Mouse (Mus musculus): ENCODE data around the gene Ptov1. TPM values are rescaled to one million over a fixed set of nuclear protein-coding genes. Genes with fewer than 3 reads are reported as not detected.

Ptov1 gene
- polyA plus RNA-seq (2012; rRNA removed) = 171 and 187 TPM in 2 replicates

- H3K36me3 ChIP-seq (ENCODE audit: control insufficient read depth, insufficient read depth, low read length) = no peaks in the 10 kb centered on the region
Measured at GRCm38 (mm10) chr7:44869697-44870528, at the start of gene Ptov1. TSS of gene Ptov1 (minus strand) at chr7:44869788.

GRCm38 (mm10) chr7:44919127-44919526 is 49.5 kb upstream of the Ptov1 start:
- TF ChIP-seq POLR2A (IDR thresholded peaks at IDR 0.05; ENCODE audit: control insufficient read depth, low read depth, low read length) (no peak), CTCF (IDR thresholded peaks at IDR 0.05; ENCODE audit: control insufficient read depth, insufficient read depth, insufficient replicate concordance, low read depth, low read length) (no peak)
- no peaks in the 10 kb centered on the region for H3K27me3 ChIP-seq (ENCODE audit: control insufficient read depth, insufficient read depth, low read length)
- no peak overlapping the region for H3K27ac ChIP-seq (ENCODE audit: control insufficient read depth, insufficient read depth, low read depth, low read length)
- H3K4me1 ChIP-seq (ENCODE audit: control insufficient read depth, insufficient read depth, low read length) = peaks cover 4% of the 10 kb centered on the region
- no peaks in the 10 kb centered on the region; the same call in 1 of the 2 replicates for H3K36me3 ChIP-seq (ENCODE audit: control insufficient read depth, insufficient read depth, low read length)
- no peak overlapping the region for H3K4me3 ChIP-seq (ENCODE audit: control insufficient read depth, low read depth, low read length)

More at GRCm38 (mm10) chr7:44869697-44870528, at the start of gene Ptov1:
- Histone ChIP-seq H3K27me3 (ENCODE audit: control insufficient read depth, insufficient read depth, low read length) (no peaks in the 10 kb centered on the region), H3K4me1 (ENCODE audit: control insufficient read depth, insufficient read depth, low read length) (peaks cover 21% of the 10 kb centered on the region), H3K4me3 (ENCODE audit: control insufficient read depth, low read depth, low read length) (peak within 1 kb of the TSS; percentile 89), H3K27ac (ENCODE audit: control insufficient read depth, insufficient read depth, low read depth, low read length) (peak within 1 kb of the TSS; percentile 90)
- TF ChIP-seq POLR2A (IDR thresholded peaks at IDR 0.05; ENCODE audit: control insufficient read depth, low read depth, low read length) (peak; percentile 62), CTCF (IDR thresholded peaks at IDR 0.05; ENCODE audit: control insufficient read depth, insufficient read depth, insufficient replicate concordance, low read depth, low read length) (no peak)

DNA sequence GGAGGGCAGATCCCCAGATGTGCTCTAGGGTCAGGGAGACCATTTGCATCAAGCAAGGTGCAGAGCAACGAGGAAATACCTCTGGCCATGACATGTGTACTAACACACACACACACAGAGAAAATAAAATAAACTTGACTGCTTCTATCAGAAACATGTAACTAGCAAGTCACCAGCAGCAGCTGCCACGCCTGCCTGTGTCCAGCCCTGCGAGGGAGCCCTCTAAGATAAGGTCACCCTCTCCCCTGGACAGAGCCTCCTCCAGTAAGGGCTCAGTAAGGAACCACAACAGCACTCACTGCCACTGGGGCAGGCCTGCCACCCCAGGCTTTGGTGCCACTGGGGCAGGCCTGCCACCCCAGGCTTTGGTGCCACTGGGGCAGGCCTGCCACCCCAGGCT is 48.6 kb upstream of the Ptov1 start:
- TF ChIP-seq POLR2A (IDR thresholded peaks at IDR 0.05; ENCODE audit: control insufficient read depth, low read depth, low read length) (no peak), CTCF (IDR thresholded peaks at IDR 0.05; ENCODE audit: control insufficient read depth, insufficient read depth, insufficient replicate concordance, low read depth, low read length) (no peak)

GRCm38 (mm10) chr7:44916881-44917280 is 47.3 kb upstream of the Ptov1 start:
- Histone ChIP-seq H3K27me3 (ENCODE audit: control insufficient read depth, insufficient read depth, low read length) (no peaks in the 10 kb centered on the region), H3K36me3 (ENCODE audit: control insufficient read depth, insufficient read depth, low read length) (no peaks in the 10 kb centered on the region), H3K4me1 (ENCODE audit: control insufficient read depth, insufficient read depth, low read length) (no peaks in the 10 kb centered on the region), H3K27ac (ENCODE audit: control insufficient read depth, insufficient read depth, low read depth, low read length) (no peak overlapping the region), H3K4me3 (ENCODE audit: control insufficient read depth, low read depth, low read length) (no peak overlapping the region)
- TF ChIP-seq POLR2A (IDR thresholded peaks at IDR 0.05; ENCODE audit: control insufficient read depth, low read depth, low read length) = no peak
- TF ChIP-seq CTCF (IDR thresholded peaks at IDR 0.05; ENCODE audit: control insufficient read depth, insufficient read depth, insufficient replicate concordance, low read depth, low read length) = no peak

More for the DNA sequence above, 48.6 kb upstream of the Ptov1 start:
- Histone ChIP-seq H3K27ac (ENCODE audit: control insufficient read depth, insufficient read depth, low read depth, low read length) (no peak overlapping the region), H3K36me3 (ENCODE audit: control insufficient read depth, insufficient read depth, low read length) (no peaks in the 10 kb centered on the region; the same call in 1 of the 2 replicates), H3K4me3 (ENCODE audit: control insufficient read depth, low read depth, low read length) (no peak overlapping the region), H3K27me3 (ENCODE audit: control insufficient read depth, insufficient read depth, low read length) (no peaks in the 10 kb centered on the region), H3K4me1 (ENCODE audit: control insufficient read depth, insufficient read depth, low read length) (peaks cover 4% of the 10 kb centered on the region)

DNA sequence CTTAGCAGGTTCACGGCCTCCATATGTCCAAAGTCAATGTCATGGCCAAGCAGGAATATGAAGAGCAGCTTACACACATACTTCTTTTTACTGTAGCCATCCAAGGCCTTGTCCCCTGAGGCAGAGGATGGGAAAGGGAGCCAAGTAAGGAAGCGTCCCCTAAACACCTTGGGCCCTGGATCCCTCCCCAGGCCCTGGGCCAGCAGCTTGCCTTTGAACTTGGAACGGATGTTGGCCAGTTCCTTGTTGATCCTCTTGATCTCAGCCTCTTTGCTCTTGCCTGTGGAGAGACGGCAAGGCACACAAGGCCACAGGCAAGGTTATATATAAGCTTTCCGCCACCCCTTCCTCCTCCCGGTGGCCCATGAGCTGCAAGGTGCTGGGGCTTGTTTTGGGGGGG is 46.6 kb upstream of the Ptov1 start:
- Histone ChIP-seq H3K27ac (ENCODE audit: control insufficient read depth, insufficient read depth, low read depth, low read length) (no peak overlapping the region), H3K4me3 (ENCODE audit: control insufficient read depth, low read depth, low read length) (no peak overlapping the region), H3K36me3 (ENCODE audit: control insufficient read depth, insufficient read depth, low read length) (no peaks in the 10 kb centered on the region), H3K4me1 (ENCODE audit: control insufficient read depth, insufficient read depth, low read length) (no peaks in the 10 kb centered on the region), H3K27me3 (ENCODE audit: control insufficient read depth, insufficient read depth, low read length) (no peaks in the 10 kb centered on the region)
- TF ChIP-seq CTCF (IDR thresholded peaks at IDR 0.05; ENCODE audit: control insufficient read depth, insufficient read depth, insufficient replicate concordance, low read depth, low read length) (no peak), POLR2A (IDR thresholded peaks at IDR 0.05; ENCODE audit: control insufficient read depth, low read depth, low read length) (no peak)

DNA sequence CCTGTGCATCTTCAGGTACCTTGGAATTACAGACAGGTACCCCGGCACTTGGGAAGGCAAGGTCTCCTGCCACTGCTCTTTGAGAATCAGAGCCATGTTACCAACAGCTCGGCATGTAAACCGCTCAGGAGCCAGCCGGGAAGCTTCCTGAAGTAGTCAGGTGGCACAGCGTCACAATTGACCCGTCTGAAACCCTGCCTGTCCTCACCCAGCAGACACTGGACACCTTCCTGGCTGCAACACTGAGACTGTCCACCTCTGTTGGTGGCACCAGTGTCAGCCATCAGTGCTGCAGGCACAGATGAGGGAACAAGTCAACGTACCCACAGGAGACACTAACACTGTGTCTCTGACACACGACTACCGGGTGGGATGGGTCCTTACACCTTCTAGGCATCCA is 45.7 kb upstream of the Ptov1 start:
- TF ChIP-seq CTCF (IDR thresholded peaks at IDR 0.05; ENCODE audit: control insufficient read depth, insufficient read depth, insufficient replicate concordance, low read depth, low read length) (no peak), POLR2A (IDR thresholded peaks at IDR 0.05; ENCODE audit: control insufficient read depth, low read depth, low read length) (no peak)
- no peaks in the 10 kb centered on the region for H3K36me3 ChIP-seq (ENCODE audit: control insufficient read depth, insufficient read depth, low read length)

GRCm38 (mm10) chr7:44914396-44914795 is 44.8 kb upstream of the Ptov1 start:
- no peak overlapping the region for H3K27ac ChIP-seq (ENCODE audit: control insufficient read depth, insufficient read depth, low read depth, low read length)
- no peaks in the 10 kb centered on the region for H3K27me3 ChIP-seq (ENCODE audit: control insufficient read depth, insufficient read depth, low read length)
- no peaks in the 10 kb centered on the region for H3K4me1 ChIP-seq (ENCODE audit: control insufficient read depth, insufficient read depth, low read length)
- no peak for TF ChIP-seq CTCF (IDR thresholded peaks at IDR 0.05; ENCODE audit: control insufficient read depth, insufficient read depth, insufficient replicate concordance, low read depth, low read length)
- no peak for TF ChIP-seq POLR2A (IDR thresholded peaks at IDR 0.05; ENCODE audit: control insufficient read depth, low read depth, low read length)
- no peak overlapping the region for H3K4me3 ChIP-seq (ENCODE audit: control insufficient read depth, low read depth, low read length)
- H3K36me3 ChIP-seq (ENCODE audit: control insufficient read depth, insufficient read depth, low read length) = no peaks in the 10 kb centered on the region

More for the DNA sequence above, 45.7 kb upstream of the Ptov1 start:
- no peaks in the 10 kb centered on the region for H3K27me3 ChIP-seq (ENCODE audit: control insufficient read depth, insufficient read depth, low read length)
- H3K27ac ChIP-seq (ENCODE audit: control insufficient read depth, insufficient read depth, low read depth, low read length) = no peak overlapping the region
- no peaks in the 10 kb centered on the region for H3K4me1 ChIP-seq (ENCODE audit: control insufficient read depth, insufficient read depth, low read length)
- no peak overlapping the region for H3K4me3 ChIP-seq (ENCODE audit: control insufficient read depth, low read depth, low read length)
